Mouse (Mus musculus): ENCODE data around the gene Ell. TPM values are rescaled to one million over a fixed set of nuclear protein-coding genes. Genes with fewer than 3 reads are reported as not detected.

The Ell gene
- polyA plus RNA-seq, 1 experiment = 12.7 TPM

GRCm38 (mm10) chr8:70598722-70599121 lies 59.5 kb downstream of the Ell start:
- Histone ChIP-seq H3ac (ENCODE audit: control insufficient read depth, insufficient read length) (no peak overlapping the region), H3K4me3 (no peak overlapping the region), H3K4me2 (ENCODE audit: low read depth) (no peak overlapping the region), H3K36me3 (ENCODE audit: control insufficient read depth, insufficient read depth) (no peaks in the 10 kb centered on the region), H3K27me3 (ENCODE audit: control insufficient read depth, insufficient read depth, insufficient read length) (no peaks in the 10 kb centered on the region), H3K79me2 (ENCODE audit: control insufficient read depth, insufficient read depth) (no peaks in the 10 kb centered on the region)
- TF ChIP-seq E2F4 (IDR thresholded peaks at IDR 0.05; ENCODE audit: insufficient read depth) (no peak), MYOD1 (IDR thresholded peaks at IDR 0.05; ENCODE audit: control insufficient read depth in 1 of 3, insufficient read length in 2 of 3, low read depth in 2 of 3) (peak in 2 of 3 experiments; percentile 16 to 48)

GRCm38 (mm10) chr8:70599507-70600290 lies 60.4 kb downstream of the Ell start:
- no peak for TF ChIP-seq TCF3 (IDR thresholded peaks at IDR 0.05; ENCODE audit: insufficient read length, low read depth)
- TF ChIP-seq MYOD1 (IDR thresholded peaks at IDR 0.05; ENCODE audit: control insufficient read depth in 1 of 3, insufficient read length in 2 of 3, low read depth in 2 of 3) = no peak
- TF ChIP-seq CEBPB (IDR thresholded peaks at IDR 0.05; ENCODE audit: insufficient read depth, poor library complexity, severe bottlenecking) = no peak
- no peak for TF ChIP-seq TCF12 (IDR thresholded peaks at IDR 0.05; ENCODE audit: insufficient read depth, poor library complexity, severe bottlenecking)
- TF ChIP-seq E2F4 (IDR thresholded peaks at IDR 0.05; ENCODE audit: insufficient read depth) = no peak
- TF ChIP-seq REST (IDR thresholded peaks at IDR 0.05; ENCODE audit: insufficient read depth, insufficient read length) = no peak
- TF ChIP-seq MYOG (IDR thresholded peaks at IDR 0.05; ENCODE audit: control insufficient read depth in 1 of 3, insufficient read depth in 1 of 3, insufficient read length in 2 of 3, low read depth in 2 of 3) = no peak
- TF ChIP-seq MAX (IDR thresholded peaks at IDR 0.05; ENCODE audit: low read depth) = no peak
- no peak for TF ChIP-seq POLR2A (IDR thresholded peaks at IDR 0.05; ENCODE audit: insufficient read length, low read depth)
- no peak for TF ChIP-seq POLR2AphosphoS2 (IDR thresholded peaks at IDR 0.05; ENCODE audit: insufficient read length, low read depth)
- no peak for TF ChIP-seq USF1 (IDR thresholded peaks at IDR 0.05; ENCODE audit: low read depth)
- no peak for TF ChIP-seq SRF (IDR thresholded peaks at IDR 0.05; ENCODE audit: control insufficient read depth, insufficient read length, low read depth)
- no peak overlapping the region for H3ac ChIP-seq (ENCODE audit: control insufficient read depth, insufficient read length)
- H3K36me3 ChIP-seq (ENCODE audit: control insufficient read depth, insufficient read depth) = no peaks in the 10 kb centered on the region

DNA sequence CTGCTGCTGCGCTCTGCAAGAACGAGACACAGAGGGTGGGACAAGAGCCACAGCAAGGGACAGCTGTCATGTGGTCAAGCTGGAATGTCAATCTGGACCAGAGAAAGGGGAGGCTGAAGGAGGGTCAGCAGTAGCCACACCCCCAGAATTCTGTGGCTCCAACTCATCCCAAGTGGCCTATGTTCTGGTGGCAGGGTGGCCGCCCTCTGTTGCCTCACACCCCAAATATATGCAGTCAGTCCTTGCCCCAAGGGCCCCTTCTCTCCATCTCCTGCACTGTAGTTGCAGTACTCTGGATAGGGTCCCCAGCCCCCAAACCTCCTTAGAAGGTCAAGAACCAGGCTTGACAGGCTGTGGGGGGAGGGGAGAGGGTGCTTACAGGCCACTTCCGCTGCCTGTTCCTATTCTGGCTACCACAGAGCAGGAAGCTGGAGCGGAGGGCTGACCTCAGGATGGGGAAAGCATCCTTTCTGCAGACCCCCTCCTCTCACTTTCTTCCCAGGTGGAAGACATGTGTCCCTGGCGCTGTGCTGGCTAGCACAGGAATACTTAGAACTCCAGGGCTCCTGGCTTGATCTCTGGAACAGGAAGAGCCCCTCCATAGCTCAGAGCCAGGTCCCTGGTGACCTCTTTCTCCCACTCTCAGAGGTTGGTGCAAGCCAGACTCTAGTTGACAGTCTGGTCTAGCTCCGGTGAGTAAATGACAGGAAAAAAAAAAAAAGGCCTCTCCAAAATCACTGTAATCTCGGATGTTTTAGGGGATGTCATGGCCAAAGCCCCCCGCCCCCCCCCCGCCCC lies 61.4 kb downstream of the Ell start:
- no peaks in the 10 kb centered on the region for H3K36me3 ChIP-seq (ENCODE audit: control insufficient read depth, insufficient read depth)
- H3ac ChIP-seq (ENCODE audit: control insufficient read depth, insufficient read length) = no peak overlapping the region
- no peak overlapping the region for H3K4me2 ChIP-seq (ENCODE audit: low read depth)
- TF ChIP-seq E2F4 (IDR thresholded peaks at IDR 0.05; ENCODE audit: insufficient read depth) (no peak), MYOG (IDR thresholded peaks at IDR 0.05; ENCODE audit: control insufficient read depth in 1 of 3, insufficient read depth in 1 of 3, insufficient read length in 2 of 3, low read depth in 2 of 3) (peak; percentile 76 to 95 (median 77)), MYOD1 (IDR thresholded peaks at IDR 0.05; ENCODE audit: control insufficient read depth in 1 of 3, insufficient read length in 2 of 3, low read depth in 2 of 3) (peak in 2 of 3 experiments; percentile 57 to 85), TCF3 (IDR thresholded peaks at IDR 0.05; ENCODE audit: insufficient read length, low read depth) (no peak), SRF (IDR thresholded peaks at IDR 0.05; ENCODE audit: control insufficient read depth, insufficient read length, low read depth) (no peak), CEBPB (IDR thresholded peaks at IDR 0.05; ENCODE audit: insufficient read depth, poor library complexity, severe bottlenecking) (no peak)
- H3K4me3 ChIP-seq = no peak overlapping the region
- no peaks in the 10 kb centered on the region for H3K27me3 ChIP-seq (ENCODE audit: control insufficient read depth, insufficient read depth, insufficient read length)
- no peaks in the 10 kb centered on the region for H3K79me2 ChIP-seq (ENCODE audit: control insufficient read depth, insufficient read depth)

More at GRCm38 (mm10) chr8:70599507-70600290, 60.4 kb downstream of the Ell start:
- no peaks in the 10 kb centered on the region for H3K27me3 ChIP-seq (ENCODE audit: control insufficient read depth, insufficient read depth, insufficient read length)
- no peaks in the 10 kb centered on the region for H3K79me2 ChIP-seq (ENCODE audit: control insufficient read depth, insufficient read depth)
- no peak overlapping the region for H3K4me2 ChIP-seq (ENCODE audit: low read depth)
- no peak overlapping the region for H3K4me3 ChIP-seq

- TF ChIP-seq USF1 (IDR thresholded peaks at IDR 0.05; ENCODE audit: low read depth) = no peak
- TF ChIP-seq E2F4 (IDR thresholded peaks at IDR 0.05; ENCODE audit: insufficient read depth) = no peak
- no peak for TF ChIP-seq MAX (IDR thresholded peaks at IDR 0.05; ENCODE audit: low read depth)
- no peak for TF ChIP-seq SRF (IDR thresholded peaks at IDR 0.05; ENCODE audit: control insufficient read depth, insufficient read length, low read depth)
- TF ChIP-seq POLR2A (IDR thresholded peaks at IDR 0.05; ENCODE audit: insufficient read length, low read depth) = no peak
- no peak for TF ChIP-seq MYOD1 (IDR thresholded peaks at IDR 0.05; ENCODE audit: control insufficient read depth in 1 of 3, insufficient read length in 2 of 3, low read depth in 2 of 3)
- TF ChIP-seq CEBPB (IDR thresholded peaks at IDR 0.05; ENCODE audit: insufficient read depth, poor library complexity, severe bottlenecking) = no peak
- TF ChIP-seq POLR2AphosphoS2 (IDR thresholded peaks at IDR 0.05; ENCODE audit: insufficient read length, low read depth) = no peak
- no peak for TF ChIP-seq TCF12 (IDR thresholded peaks at IDR 0.05; ENCODE audit: insufficient read depth, poor library complexity, severe bottlenecking)
- no peaks in the 10 kb centered on the region for H3K79me2 ChIP-seq (ENCODE audit: control insufficient read depth, insufficient read depth)
- no peaks in the 10 kb centered on the region for H3K27me3 ChIP-seq (ENCODE audit: control insufficient read depth, insufficient read depth, insufficient read length)
- no peak overlapping the region for H3K4me3 ChIP-seq
- no peak overlapping the region for H3K4me2 ChIP-seq (ENCODE audit: low read depth)
- no peaks in the 10 kb centered on the region for H3K36me3 ChIP-seq (ENCODE audit: control insufficient read depth, insufficient read depth)
- no peak overlapping the region for H3ac ChIP-seq (ENCODE audit: control insufficient read depth, insufficient read length)
These were observed 62.0 kb downstream of the Ell start for GRCm38 (mm10) chr8:70601271-70601649.
